Mouse (Mus musculus) fat pad, adult 2 months (tissue): ENCODE results near the gene Ankrd61.

Experiments used
- DNase-seq: peaks from one replicate; pipeline ENCODE4 v3.0.0-alpha.2; 2011; ENCODE audit warnings: low read depth, low spot score; ENCODE audit errors: extremely low read depth

The Ankrd61 gene

DNA sequence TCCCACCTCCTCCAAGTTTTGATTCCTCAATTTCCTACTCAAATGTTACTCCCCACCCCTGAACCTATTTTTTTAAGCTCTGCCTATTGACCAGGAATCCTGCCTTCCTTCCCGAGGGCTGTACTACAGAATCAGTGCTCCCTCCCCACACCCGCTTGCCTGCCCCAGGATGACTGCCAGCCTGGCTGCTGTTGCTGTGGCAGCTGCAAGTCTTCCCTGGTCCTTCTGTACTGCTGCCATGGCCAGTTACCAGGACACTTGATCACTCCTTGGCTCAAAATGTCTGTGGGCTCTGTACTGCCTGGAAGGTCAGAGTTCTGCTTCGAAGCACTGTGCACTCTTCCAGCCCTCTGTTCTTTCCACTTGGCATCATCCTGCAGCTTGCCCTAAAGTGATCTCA lies 4.6 kb upstream of the Ankrd61 start:
- DNase-seq, result no peak

DNA sequence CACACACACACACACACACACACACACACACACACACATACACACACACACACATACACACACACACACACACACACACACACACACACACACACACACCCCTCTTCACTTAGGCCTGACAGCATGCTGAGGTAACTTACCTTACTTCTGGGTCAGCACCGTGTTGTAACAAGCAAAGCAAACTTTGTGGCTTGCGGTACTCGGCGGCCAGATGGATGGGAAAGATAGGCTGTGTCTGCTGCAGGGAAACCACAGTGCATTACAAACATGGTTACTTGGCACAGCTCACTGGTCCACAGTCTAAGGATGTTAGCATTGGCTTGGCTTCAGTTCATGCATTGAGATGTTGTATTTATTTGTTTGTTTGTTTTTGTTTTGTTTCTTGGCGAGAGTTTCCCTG lies 4.1 kb downstream of the Ankrd61 start:
- no peak for DNase-seq

DNA sequence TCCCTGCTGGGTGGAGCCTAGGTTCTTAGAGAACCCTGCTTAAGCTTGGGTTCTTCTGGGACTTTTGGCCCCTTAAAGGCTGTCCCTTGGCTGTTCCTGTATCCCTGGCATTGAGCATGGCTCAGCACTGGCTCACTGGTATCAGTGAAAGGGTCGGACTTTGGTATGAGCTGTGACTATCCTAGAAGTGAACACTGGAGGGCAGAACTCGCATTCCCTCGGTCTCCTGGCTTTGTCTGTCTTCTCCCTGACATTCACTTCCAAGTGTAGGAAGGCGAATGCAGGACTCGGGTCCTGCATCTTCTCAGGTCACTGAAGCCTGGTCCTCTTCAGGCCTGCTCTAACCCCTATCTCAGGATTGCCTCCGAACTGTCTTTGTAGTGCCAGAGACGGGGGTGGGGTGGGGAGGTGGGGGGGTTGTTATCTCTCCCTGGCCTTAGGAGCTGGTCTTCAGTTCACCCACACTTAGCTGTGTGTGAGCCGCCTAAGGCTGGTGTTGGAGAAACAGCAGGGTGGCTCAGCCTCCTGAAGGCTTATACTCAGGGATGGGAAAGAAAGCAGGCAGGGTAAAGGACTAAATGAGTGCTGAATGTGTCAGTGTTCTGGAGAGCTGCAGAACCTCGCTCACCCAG lies 5.1 kb downstream of the Ankrd61 start:
- DNase-seq, result no peak

DNA sequence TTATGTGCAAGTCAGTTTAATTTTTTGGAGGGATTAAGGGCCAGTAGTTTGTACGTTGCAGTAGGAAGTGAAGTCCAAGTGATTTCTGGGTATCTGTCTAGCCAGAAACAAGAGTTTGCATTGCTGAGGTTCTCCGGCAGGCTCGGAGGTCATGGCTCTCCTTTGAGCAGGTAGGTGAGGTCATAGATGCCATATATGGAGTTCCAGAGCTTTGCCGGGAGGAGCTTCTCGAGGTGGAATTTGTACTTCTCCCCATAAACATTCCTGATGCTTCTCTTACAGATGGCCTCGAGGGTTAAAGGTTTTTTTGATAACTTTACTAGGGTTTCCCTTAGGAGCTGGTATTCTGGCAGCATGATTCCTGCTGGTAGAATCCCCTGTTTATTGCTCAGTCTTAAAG lies 6.7 kb downstream of the Ankrd61 start:
- DNase-seq, result no peak

DNA sequence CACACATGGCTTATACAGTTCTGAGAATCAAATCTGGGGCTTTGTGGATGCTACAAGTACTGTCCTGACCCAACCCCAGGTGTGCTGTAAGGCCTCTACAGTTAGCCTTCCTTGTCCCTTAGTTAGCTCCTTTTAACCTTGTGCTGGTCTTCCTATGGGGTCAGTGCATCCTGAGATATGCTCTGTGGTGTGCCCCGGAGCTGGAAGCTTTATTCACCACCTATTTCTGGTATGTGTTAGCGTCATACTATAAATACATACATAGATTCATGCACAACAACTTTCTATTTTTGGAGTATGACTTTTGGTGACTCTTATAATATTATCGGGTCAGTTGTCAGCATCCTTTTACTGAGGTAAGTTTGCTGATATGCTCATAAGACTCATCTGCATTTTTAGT lies 12.2 kb downstream of the Ankrd61 start:
- no peak for DNase-seq

DNA sequence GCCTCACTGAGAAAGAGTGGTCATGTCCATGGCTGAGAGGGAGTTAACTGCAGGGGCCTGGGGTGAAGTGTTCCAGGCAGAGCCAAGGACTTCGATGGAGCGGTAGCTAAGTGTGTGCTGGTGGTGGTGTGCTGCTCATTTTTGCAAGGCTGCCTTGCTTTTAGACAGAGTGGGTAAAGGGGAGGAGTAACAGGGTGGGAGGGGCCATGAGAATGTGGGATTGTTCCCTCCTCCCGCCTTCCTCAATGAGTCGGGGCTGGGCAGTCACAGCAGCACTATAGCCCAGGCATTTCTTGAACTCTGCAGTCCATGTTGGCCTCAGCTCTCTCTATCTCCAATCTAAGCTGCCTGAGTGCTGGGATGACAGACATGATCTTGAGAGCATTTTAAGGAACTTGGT lies 22.9 kb downstream of the Ankrd61 start:
- DNase-seq, result no peak

DNA sequence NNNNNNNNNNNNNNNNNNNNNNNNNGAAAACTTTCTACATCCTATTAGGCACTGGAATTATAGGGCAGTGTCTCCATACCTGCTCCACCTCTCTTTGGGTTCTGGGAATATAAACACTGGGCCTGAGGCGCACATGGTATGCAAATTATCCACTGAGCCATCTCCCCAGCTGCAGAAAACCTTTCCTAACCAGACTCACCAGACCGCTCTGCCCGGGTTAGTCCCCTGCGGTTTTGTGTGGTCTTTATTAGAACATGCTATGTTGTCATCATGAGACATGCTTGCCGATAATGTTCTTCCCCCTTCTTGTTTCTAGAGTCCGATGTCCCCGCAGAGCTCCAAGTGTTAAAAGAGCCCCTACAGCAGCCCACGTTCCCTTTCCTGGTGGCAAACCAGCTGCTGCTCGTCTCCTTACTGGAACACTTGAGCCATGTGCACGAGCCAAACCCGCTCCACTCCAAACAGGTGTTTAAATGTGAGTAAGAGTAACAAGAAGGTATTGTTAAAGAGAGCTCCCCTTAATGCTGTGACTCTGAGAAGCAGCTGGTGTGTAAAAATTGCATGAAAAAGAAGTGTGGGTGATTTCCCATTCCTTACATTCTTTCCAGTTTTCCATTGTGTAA lies 25.8 kb downstream of the Ankrd61 start:
- DNase-seq, result no peak
